In genomic region chr2:52476801-52477549, GRCm38 (mm10) we compare ENCODE assay signal across 13 mouse cellular contexts. TPM values are rescaled to one million over a fixed set of nuclear protein-coding genes. Genes with fewer than 3 reads are reported as not detected.
DNase-seq lines count a peak whose midpoint lies in the region; ATAC-seq and TF ChIP-seq lines count a peak whose summit lies in the region.
"Had no signal": no experiment of that assay in that cellular context is flagged by ENCODE, and none has a peak within 500 bp of the region (broad histone marks: within the 10 kb centered on the region; RNA-seq: fewer than 3 reads in every experiment).

No protein-coding gene starts in this region.

- H3K4me3 ChIP-seq in heart, embryonic 13.5 days: 0 out of 2 replicates have a peak overlapping the region, but pooled peaks have one; percentile 12
- no peak overlapping the region for H3K4me3 ChIP-seq in heart, adult 2 months
- no peak overlapping the region for H3K4me3 ChIP-seq in layer of hippocampus, adult 2 months
- H3K4me3 ChIP-seq: forebrain, embryonic 12.5 days; limb, embryonic 13.5 days; midbrain, embryonic 10.5 days had no signal

- H3K27ac ChIP-seq in heart, embryonic 13.5 days (replicated peaks): peak overlapping the region; percentile 63
- H3K27ac ChIP-seq in heart, adult 2 months: no peak overlapping the region
- H3K27ac ChIP-seq in layer of hippocampus, adult 2 months: no peak overlapping the region
- H3K27ac ChIP-seq: forebrain, embryonic 12.5 days; hindbrain, embryonic 14.5 days; limb, embryonic 13.5 days; midbrain, embryonic 10.5 days had no signal

- H3K4me1 ChIP-seq in heart, embryonic 13.5 days: peaks cover 23% of the 10 kb centered on the region
- no peaks in the 10 kb centered on the region; the same call in 1 of the 2 replicates for H3K4me1 ChIP-seq in heart, adult 2 months (ENCODE audit: control insufficient read depth, insufficient read depth, low read length)
- H3K4me1 ChIP-seq: forebrain, embryonic 12.5 days; midbrain, embryonic 10.5 days had no signal

- H3K9ac ChIP-seq in heart, embryonic 13.5 days: 0 out of 2 replicates have a peak overlapping the region, but pooled peaks have one; percentile 15
- no peak overlapping the region for H3K9ac ChIP-seq in heart, adult 2 months (ENCODE audit: low read depth, low read length)
- H3K9ac ChIP-seq: forebrain, embryonic 12.5 days; hindbrain, embryonic 14.5 days; limb, embryonic 13.5 days had no signal

- 42% methylated on average over 13 of the region's 13 CpGs for WGBS in heart, embryonic 13.5 days
- 53% methylated on average over 13 of the region's 13 CpGs for WGBS in heart, adult 2 months

- no peaks in the 10 kb centered on the region for H3K79me2 ChIP-seq in heart, adult 2 months (replicated peaks; ENCODE audit: control insufficient read depth, insufficient read depth, low read length)

- intact Hi-C loops in heart, adult 2 months (cut with DNase I): no loop called here

- peak; percentile 21; the same call in 1 of the 2 replicates for ATAC-seq in heart, embryonic 13.5 days (ENCODE audit: extremely low read depth, insufficient number of reproducible peaks, low FRiP score, low TSS enrichment)

- no peaks in the 10 kb centered on the region for H3K36me3 ChIP-seq in heart, embryonic 13.5 days
- no peaks in the 10 kb centered on the region for H3K36me3 ChIP-seq in heart, adult 2 months (ENCODE audit: control insufficient read depth, insufficient read depth, low read length)
- H3K36me3 ChIP-seq: forebrain, embryonic 12.5 days; limb, embryonic 13.5 days; midbrain, embryonic 10.5 days had no signal

- H3K4me2 ChIP-seq in heart, embryonic 13.5 days: peak overlapping the region; percentile 43
- H3K4me2 ChIP-seq: forebrain, embryonic 12.5 days; hindbrain, embryonic 14.5 days; limb, embryonic 13.5 days had no signal

- H3K27me3 ChIP-seq in heart, embryonic 13.5 days (replicated peaks): no peaks in the 10 kb centered on the region
- no peaks in the 10 kb centered on the region for H3K27me3 ChIP-seq in heart, adult 2 months (ENCODE audit: control insufficient read depth, insufficient read depth, low read length)

- no peaks in the 10 kb centered on the region for H3K9me3 ChIP-seq in heart, embryonic 13.5 days
- H3K9me3 ChIP-seq: forebrain, embryonic 12.5 days; limb, embryonic 13.5 days; midbrain, embryonic 10.5 days had no signal

- DNase-seq in adrenal gland, adult 2 months: peak; percentile 31
- DNase-seq in adrenal gland, postnatal 25 days: no peak
- DNase-seq in heart, adult 2 months: no peak
- DNase-seq in spleen, postnatal 36 days (ENCODE audit: low spot score in 2 of 2): peak; percentile 9 to 10
- DNase-seq in spleen, postnatal 4 days (ENCODE audit: low spot score in 2 of 2): no peak
- DNase-seq in layer of hippocampus, adult 2 months (ENCODE audit: low spot score in 2 of 2): no peak
- DNase-seq in retina, embryonic 14.5 days (ENCODE audit: low spot score): no peak
- DNase-seq: kidney, adult 8-10 months had no signal

- no peak for TF ChIP-seq POLR2A in heart, adult 2 months (IDR thresholded peaks at IDR 0.05; ENCODE audit: insufficient read depth, low read depth, low read length)

- no peak for TF ChIP-seq CTCF in heart, adult 2 months (IDR thresholded peaks at IDR 0.05)
- no peak for TF ChIP-seq CTCF in layer of hippocampus, adult 2 months (conservative IDR thresholded peaks at IDR 0.05)

- TF ChIP-seq EP300 in heart, adult 2 months (IDR thresholded peaks at IDR 0.05; ENCODE audit: insufficient read depth, low read depth, low read length): no peak

RNA-seq across cellular contexts. Expression of gene Arl5a, which starts 52.3 kb away (rescaled TPM):
- 10 to 100 TPM; 43.1 to 53.7 TPM for total RNA-seq in adrenal gland, adult 2 months (2021)
- 4.4 and 5.6 TPM in 2 replicates for polyA plus RNA-seq in adrenal gland, adult 2 months (2012; rRNA removed)
- 51.8 and 52.7 TPM in 2 replicates for total RNA-seq in adrenal gland, postnatal 25 days (2021)
- 47.2 and 51.4 TPM in 2 replicates for polyA plus RNA-seq in heart, embryonic 13.5 days (2015; fragmentation: Nextera tagmentation; extraction: Ambion mirVana)
- 10 to 100 TPM; 32.5 to 33.9 TPM for total RNA-seq in heart, adult 2 months (2021)
- polyA plus RNA-seq in heart, adult 2 months (2012; rRNA removed): 10.0 and 23.9 TPM in 2 replicates
- 10 to 100 TPM; 58.2 to 61.6 TPM for total RNA-seq in layer of hippocampus, adult 2 months (2021)

Comparison
In these comparisons a context has a peak if more than half of its experiments do, and no peak if none do; other contexts are left out.
1. DNase-seq: peak in adrenal gland, adult 2 months (single experiment) and spleen, postnatal 36 days (2 of 2); none in adrenal gland, postnatal 25 days (single experiment), heart, adult 2 months (0 of 2), spleen, postnatal 4 days (0 of 2), layer of hippocampus, adult 2 months (0 of 2) and retina, embryonic 14.5 days (single experiment).